Mouse (Mus musculus) heart, adult 2 months (tissue): ENCODE measurements at regions not wholly inside any gene's neighbourhood (a gene's known extent, or its start where the extent isn't known, plus 50 kb on each side); places are given as distances from the start of the nearest gene placed in this dataset.
"Not testable (repeated sequence)": the region's sequence is repeated elsewhere in the genome, so short reads cannot be mapped to it uniquely, and the experiment has no call there.

Experiments used
- DNase-seq, 2 experiments: peaks; one replicate each; pipeline ENCODE4 v3.0.0; 2021
- H3K27ac ChIP-seq: fragments of 200-600 bp; 2 replicates; pipeline ENCODE4 v1.8.1; 2022
- H3K27me3 ChIP-seq: fragments of 200-500 bp; 2 replicates; pipeline ENCODE4 v1.6.1; 2012; ENCODE audit warnings: mild to moderate bottlenecking, low read length, inconsistent platforms, mixed read lengths; ENCODE audit not compliant: control insufficient read depth, insufficient read depth
- H3K36me3 ChIP-seq: fragments of 200-500 bp; 2 replicates; pipeline ENCODE4 v1.6.1; 2012; ENCODE audit warnings: low read length, inconsistent platforms; ENCODE audit not compliant: control insufficient read depth, insufficient read depth
- H3K4me1 ChIP-seq: fragments of 200-500 bp; 2 replicates; pipeline ENCODE4 v1.6.1; 2011; ENCODE audit warnings: low read length; ENCODE audit not compliant: control insufficient read depth, insufficient read depth
- H3K4me3 ChIP-seq: fragments of 200-600 bp; 2 replicates; pipeline ENCODE4 v1.8.1; 2022
- H3K79me2 ChIP-seq: fragments of 200-500 bp; replicated peaks from 2 replicates; pipeline ENCODE4 v1.6.1; 2012; ENCODE audit warnings: mild to moderate bottlenecking, inconsistent platforms, low read length, moderate library complexity, mixed read lengths; ENCODE audit not compliant: control insufficient read depth, insufficient read depth
- H3K9ac ChIP-seq: fragments of 200-500 bp; 2 replicates; pipeline ENCODE4 v1.6.1; 2012; ENCODE audit warnings: low read depth, mild to moderate bottlenecking, control low read depth, inconsistent platforms, low read length, mixed read lengths
- CTCF ChIP-seq: fragments of 200-600 bp; IDR thresholded peaks from 2 replicates; pipeline ENCODE4 v1.8.1; 2022; ENCODE audit warnings: antibody characterized with exemption, mild to moderate bottlenecking, moderate library complexity
- EP300 ChIP-seq: fragments of 200-500 bp; IDR thresholded peaks from 2 replicates; pipeline ENCODE4 v1.6.1; 2011; ENCODE audit warnings: low read depth, low read length, control low read depth; ENCODE audit not compliant: insufficient read depth
- POLR2A ChIP-seq: fragments of 200-500 bp; IDR thresholded peaks from 2 replicates; pipeline ENCODE4 v1.6.1; 2011; ENCODE audit warnings: mild to moderate bottlenecking, low read depth, low read length, control low read depth; ENCODE audit not compliant: insufficient read depth
- WGBS: fragments of 180-500 bp; shearing (Covaris S2); methylation state at CpG from one replicate; pipeline ENCODE4 v1.1.7; 2018; 5-methylcytosine and 5-hydroxymethylcytosine counted together
- intact Hi-C: fragments of 180-260 bp; cut with DNase I; formaldehyde crosslinking; loops from one replicate; pipeline ENCODE4 v1.15.1; 2025

GRCm38 (mm10) chr3:101209546-101209945, 78.2 kb downstream of the Cd2 start:
- 75% methylated on average over 7 of the region's 7 CpGs for WGBS
- Histone ChIP-seq H3K79me2 (no peaks in the 10 kb centered on the region), H3K27ac (no peak overlapping the region), H3K36me3 (no peaks in the 10 kb centered on the region), H3K4me3 (no peak overlapping the region), H3K9ac (no peak overlapping the region), H3K27me3 (no peaks in the 10 kb centered on the region), H3K4me1 (peaks cover 5% of the 10 kb centered on the region)
- no peak for DNase-seq
- TF ChIP-seq CTCF (no peak), EP300 (no peak), POLR2A (no peak)
- intact Hi-C loops, result no loop called here

GRCm38 (mm10) chr3:101208751-101209150, 79.0 kb downstream of the Cd2 start:
- H3K36me3 ChIP-seq, result no peaks in the 10 kb centered on the region
- no peaks in the 10 kb centered on the region for H3K79me2 ChIP-seq
- peaks cover 5% of the 10 kb centered on the region for H3K4me1 ChIP-seq
- no peaks in the 10 kb centered on the region for H3K27me3 ChIP-seq
- H3K27ac ChIP-seq, result no peak overlapping the region
- H3K9ac ChIP-seq, result no peak overlapping the region
- 91% methylated on average over 12 of the region's 12 CpGs for WGBS
- intact Hi-C loops, result no loop called here
- no peak overlapping the region for H3K4me3 ChIP-seq
- no peak for DNase-seq
- TF ChIP-seq EP300 (no peak), POLR2A (no peak), CTCF (no peak)

DNA sequence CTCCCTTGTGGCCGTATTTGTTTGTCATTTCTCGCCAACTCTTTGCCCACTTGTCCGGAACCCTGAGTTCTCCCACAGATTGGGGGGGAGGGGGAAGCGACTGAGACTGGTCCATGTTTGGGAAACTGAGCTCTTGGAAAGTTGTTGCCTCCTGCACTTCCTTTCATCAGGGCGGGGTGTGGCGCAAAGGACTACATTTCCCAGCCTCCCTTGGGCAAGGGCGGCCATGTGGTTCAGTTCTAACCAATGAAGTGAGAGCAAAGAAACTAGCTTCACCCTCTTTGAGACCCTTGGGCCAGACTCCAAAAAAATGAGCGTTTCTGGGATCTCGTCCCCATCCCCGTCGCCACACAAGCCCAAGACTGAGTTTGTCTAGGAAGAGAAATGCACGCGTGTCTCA, 81.6 kb downstream of the Cd2 start:
- H3K36me3 ChIP-seq, H3K27me3 ChIP-seq, H3K79me2 ChIP-seq, H3K4me3 ChIP-seq, H3K27ac ChIP-seq, intact Hi-C loops, H3K4me1 ChIP-seq, H3K9ac ChIP-seq: not testable (repeated sequence)
- WGBS, result 96% methylated on average over 13 of the region's 13 CpGs
- DNase-seq, result peak; percentile 21 to 42

- no peak overlapping the region for H3K9ac ChIP-seq
- H3K27ac ChIP-seq, result no peak overlapping the region
- no peaks in the 10 kb centered on the region for H3K36me3 ChIP-seq
- WGBS, result 84% methylated on average over 5 of the region's 5 CpGs
- no peak for TF ChIP-seq POLR2A
- no peak for TF ChIP-seq CTCF
- no peak for TF ChIP-seq EP300
- intact Hi-C loops, result no loop called here
- H3K4me3 ChIP-seq, result no peak overlapping the region
- H3K4me1 ChIP-seq, result no peaks in the 10 kb centered on the region
- H3K27me3 ChIP-seq, result no peaks in the 10 kb centered on the region
- no peaks in the 10 kb centered on the region for H3K79me2 ChIP-seq
- no peak for DNase-seq
These were observed 84.6 kb upstream of the Ptgfrn start for GRCm38 (mm10) chr3:101194725-101195124.

DNA sequence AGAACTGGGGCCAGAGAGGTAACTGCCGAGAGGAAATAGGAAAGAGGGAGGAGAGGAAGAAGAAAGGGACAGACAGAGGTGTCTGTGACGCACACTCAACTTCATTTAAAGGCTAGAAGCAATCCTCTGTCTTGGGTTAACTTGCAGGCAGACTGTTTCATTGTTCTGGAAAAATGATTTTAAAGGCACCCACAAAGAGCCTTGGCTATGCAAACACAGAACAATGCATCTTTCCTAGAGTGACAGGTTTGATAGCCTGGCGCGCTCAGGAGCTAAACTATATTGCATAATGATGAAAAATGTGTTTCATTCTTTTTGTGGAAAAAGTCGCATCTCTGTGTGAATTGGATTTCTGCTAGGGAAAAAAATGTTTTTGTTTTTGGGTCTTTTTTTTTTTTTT, 84.2 kb upstream of the Ptgfrn start:
- no peak overlapping the region for H3K4me3 ChIP-seq
- no peak overlapping the region for H3K9ac ChIP-seq
- H3K36me3 ChIP-seq, result no peaks in the 10 kb centered on the region
- intact Hi-C loops, result no loop called here
- TF ChIP-seq CTCF, result no peak
- no peak for TF ChIP-seq POLR2A
- H3K27ac ChIP-seq, result no peak overlapping the region
- H3K27me3 ChIP-seq, result no peaks in the 10 kb centered on the region
- WGBS, result 79% methylated on average over 5 of the region's 5 CpGs
- H3K4me1 ChIP-seq, result no peaks in the 10 kb centered on the region
- DNase-seq, result no peak
- H3K79me2 ChIP-seq, result no peaks in the 10 kb centered on the region

DNA sequence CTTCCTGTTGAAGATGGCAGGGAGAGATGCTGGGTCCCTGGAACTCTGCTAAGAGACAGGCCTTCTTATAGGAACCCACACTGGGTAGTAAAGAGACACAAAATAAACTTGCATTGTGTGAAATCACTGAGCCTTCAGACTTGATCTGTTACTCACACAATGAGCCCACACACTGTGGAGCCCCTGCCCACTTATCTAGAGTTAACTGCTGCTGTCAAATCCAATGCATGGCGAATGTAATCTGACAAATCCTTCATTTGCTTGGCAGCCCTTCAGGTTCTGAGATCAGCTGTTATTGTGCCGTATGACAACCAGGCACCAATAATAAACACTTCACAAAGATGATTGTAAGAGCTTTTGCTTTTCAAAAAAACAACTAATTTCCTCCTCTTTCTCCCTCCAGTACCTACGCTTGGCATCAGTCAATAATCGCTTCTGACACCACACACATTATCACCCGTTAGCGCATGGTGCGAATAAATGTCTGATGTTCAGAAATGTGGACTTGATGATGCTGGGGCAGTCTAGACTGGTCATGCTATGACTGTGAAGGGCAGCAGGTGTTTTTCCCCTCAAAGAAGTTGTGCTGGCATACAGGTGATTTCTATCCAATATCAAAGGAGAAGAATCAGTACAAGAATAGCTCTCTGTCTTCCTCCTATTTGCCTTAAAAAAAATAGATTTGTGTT, 81.4 kb upstream of the Ptgfrn start:
- H3K79me2 ChIP-seq, result no peaks in the 10 kb centered on the region
- H3K36me3 ChIP-seq, result no peaks in the 10 kb centered on the region
- H3K4me1 ChIP-seq, result no peaks in the 10 kb centered on the region
- no peak for TF ChIP-seq CTCF
- TF ChIP-seq POLR2A, result no peak
- TF ChIP-seq EP300, result no peak
- no peak overlapping the region for H3K27ac ChIP-seq
- no peak for DNase-seq
- H3K27me3 ChIP-seq, result no peaks in the 10 kb centered on the region
- H3K4me3 ChIP-seq, result no peak overlapping the region
- no peak overlapping the region for H3K9ac ChIP-seq
- WGBS, result 73% methylated on average over 7 of the region's 7 CpGs
- intact Hi-C loops, result no loop called here
